Mouse (Mus musculus) CD4-positive, CD25-positive, alpha-beta regulatory T cell, adult 4 months (primary cell): ENCODE measurements around the gene Pigm. TPM values are rescaled to one million over a fixed set of nuclear protein-coding genes. Genes with fewer than 3 reads are reported as not detected.

ENCODE experiments used
- ATAC-seq: one replicate; pipeline ENCODE4 v1.8.0; 2017
- polyA plus RNA-seq, 2 experiments: library from polyadenylated mRNA; unstranded; fragments of 100-300 nt; shearing (Covaris generic); gene quantifications; one replicate each; pipeline ENCODE4 v1.2.1; 2017

Pigm gene
- polyA plus RNA-seq, 2 experiments from 2014 or later: 3.6 to 6.0 TPM

GRCm38 (mm10) chr1:172415061-172415460 is 38.7 kb downstream of the Pigm start:
- ATAC-seq: no peak

GRCm38 (mm10) chr1:172418173-172418572 is 41.8 kb downstream of the Pigm start:
- no peak for ATAC-seq

- ATAC-seq: no peak
Observed at GRCm38 (mm10) chr1:172418642-172419041, 42.3 kb downstream of the Pigm start.

DNA sequence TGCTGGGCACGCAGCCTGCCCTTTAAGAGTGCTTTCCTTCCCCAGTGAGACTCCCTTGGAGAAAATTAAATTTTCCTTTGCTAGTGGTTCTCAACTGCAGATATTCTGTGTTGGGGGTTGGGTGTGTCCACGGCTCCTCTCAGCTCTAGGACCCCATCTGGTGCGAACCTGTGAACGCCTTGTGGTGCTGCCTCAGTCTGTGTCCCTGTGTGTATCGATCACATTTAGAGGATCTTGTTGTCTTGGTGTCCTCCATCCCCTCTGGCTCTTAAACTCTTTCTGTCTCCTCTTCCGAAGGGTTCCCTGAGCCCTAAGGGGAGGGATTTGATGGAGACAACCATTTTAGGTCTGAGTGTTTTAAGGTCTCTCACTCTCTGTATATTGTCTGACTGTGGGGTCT is 43.8 kb downstream of the Pigm start:
- no peak for ATAC-seq

GRCm38 (mm10) chr1:172423393-172423792 is 47.0 kb downstream of the Pigm start:
- no peak for ATAC-seq

DNA sequence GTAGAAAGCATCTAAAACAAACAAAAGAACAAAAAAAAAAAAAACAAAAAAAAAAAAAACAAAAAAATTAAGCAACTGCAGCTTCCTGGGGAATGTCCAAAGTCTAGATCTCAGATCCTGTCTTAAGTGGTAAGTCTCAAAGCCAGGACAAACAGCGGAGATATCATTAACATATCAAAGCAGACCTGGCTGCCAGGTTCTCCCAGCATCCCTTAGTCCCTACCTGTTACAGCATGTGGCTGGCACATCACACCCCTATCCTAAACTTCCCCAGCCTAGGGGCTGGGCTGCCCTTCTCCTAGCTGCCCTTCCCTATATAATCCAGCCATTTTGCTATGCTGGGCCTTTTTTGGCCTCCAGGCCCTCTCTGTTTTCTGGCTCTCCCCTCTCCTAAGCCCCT is 50.1 kb downstream of the Pigm start:
- no peak for ATAC-seq

DNA sequence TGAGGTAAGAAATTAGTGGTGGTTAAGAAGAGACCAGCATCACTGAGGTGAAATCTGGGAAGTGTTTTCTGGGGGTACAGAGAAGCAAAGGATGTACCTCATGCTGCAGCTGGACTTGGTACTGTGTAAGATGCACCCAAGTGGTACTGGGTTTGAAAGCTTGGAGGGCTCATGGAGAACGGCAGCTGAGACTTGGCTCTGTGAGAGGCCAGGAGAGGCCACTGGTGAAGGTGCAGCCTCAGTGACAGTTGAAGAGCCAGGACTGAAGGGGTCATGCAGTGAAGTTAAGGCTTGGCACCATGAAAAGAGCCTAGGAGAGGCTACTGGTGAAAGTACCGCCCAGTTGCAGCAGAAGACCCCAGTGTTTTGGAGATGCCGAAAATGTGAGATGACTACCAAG is 51.5 kb downstream of the Pigm start:
- no peak for ATAC-seq

GRCm38 (mm10) chr1:172428614-172429013 is 52.3 kb downstream of the Pigm start:
- no peak for ATAC-seq

DNA sequence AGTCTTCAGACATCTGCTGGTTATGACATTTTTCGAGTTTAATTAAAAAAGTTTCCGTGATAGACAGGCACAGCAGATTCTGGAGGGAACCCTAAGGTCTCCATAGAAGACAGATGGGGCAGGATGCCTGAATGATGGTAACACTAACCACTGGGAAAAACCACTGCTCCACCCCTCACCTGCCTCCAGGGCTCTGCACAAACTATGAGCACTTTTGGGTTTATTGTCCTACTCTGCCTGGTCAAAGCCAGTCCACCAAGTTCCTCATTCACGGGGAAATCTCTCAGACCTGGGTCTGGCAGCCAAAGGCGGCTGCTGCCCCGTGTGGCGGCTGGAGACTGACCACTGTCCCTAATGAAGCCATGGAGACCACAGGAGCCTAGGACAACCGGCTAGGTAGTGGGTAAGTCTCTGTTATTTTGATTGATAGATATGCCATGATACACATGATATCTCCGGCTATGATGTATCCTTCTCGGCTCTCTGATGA is 54.4 kb downstream of the Pigm start:
- no peak for ATAC-seq

DNA sequence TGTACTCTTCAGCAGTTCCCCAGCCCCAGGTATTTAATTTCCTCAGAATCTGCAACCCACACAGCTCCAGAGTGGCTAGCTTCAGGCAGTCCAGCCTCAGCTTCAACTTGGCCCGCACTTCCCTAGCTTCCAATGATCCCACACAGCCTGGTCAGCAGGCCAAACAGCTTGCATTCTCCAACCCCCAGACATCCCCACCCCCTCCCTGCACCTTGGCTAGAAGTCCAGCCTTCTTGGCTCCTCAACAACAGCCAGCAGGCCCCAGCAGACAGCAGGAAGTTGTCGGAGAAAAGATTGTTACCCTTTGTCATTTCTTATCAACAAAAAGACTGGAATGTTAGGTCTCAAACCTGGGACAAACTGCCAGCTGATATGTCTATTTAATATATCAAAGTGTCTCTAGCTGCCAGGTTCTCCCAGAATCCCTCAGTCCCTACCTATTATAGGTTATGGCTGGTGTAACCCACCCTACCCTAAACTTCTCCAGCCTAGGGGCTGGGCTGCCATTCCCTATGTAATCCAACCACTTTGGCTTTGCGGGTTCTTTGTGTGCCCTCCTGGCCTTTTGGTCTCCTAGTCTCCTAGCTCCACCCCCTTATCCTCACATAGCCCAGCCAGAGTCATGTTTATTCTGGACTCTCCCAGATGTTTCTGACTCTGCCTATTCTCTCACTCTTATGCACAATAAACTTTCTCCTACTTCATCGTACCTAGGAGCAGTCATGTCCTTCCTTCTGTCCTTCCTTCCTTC is 55.7 kb downstream of the Pigm start:
- ATAC-seq: no peak

DNA sequence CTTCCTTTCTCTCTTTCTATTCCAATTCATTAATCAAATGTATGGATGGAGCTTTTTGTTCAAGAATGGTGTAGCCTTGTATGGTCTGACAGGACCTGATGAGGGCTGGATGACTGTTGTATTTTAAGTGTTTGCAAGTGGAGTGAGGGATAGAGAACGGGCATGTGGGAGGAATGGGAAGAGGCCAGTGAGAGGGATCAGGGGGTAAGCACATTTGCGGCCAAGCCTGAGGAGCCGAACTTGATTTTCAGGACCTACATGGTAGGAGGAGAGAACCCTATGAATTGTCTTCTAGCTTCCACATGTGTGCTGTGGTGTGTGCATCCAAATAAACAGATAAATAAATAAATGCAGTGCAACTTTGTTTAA is 56.2 kb downstream of the Pigm start:
- no peak for ATAC-seq

GRCm38 (mm10) chr1:172433012-172433850 is 56.9 kb downstream of the Pigm start:
- ATAC-seq: no peak

Other genes with a start within 250 kb of the Pigm start
- 100 to 1,000 TPM in 1 of 2 experiments, 10 to 100 TPM in 1; 82.9 to 122 TPM for gene Pex19, start 249.8 kb upstream of the Pigm start, polyA plus RNA-seq
- gene Dcaf8, start 228.5 kb upstream of the Pigm start, polyA plus RNA-seq: 100 to 1,000 TPM in 1 of 2 experiments, 10 to 100 TPM in 1; 76.5 to 132 TPM
- gene Pea15a, start 169.7 kb upstream of the Pigm start, polyA plus RNA-seq: 10 to 100 TPM; 55.4 to 76.7 TPM
- gene Casq1, start 156.7 kb upstream of the Pigm start, polyA plus RNA-seq: not detected
- gene Atp1a4, start 118.1 kb upstream of the Pigm start, polyA plus RNA-seq: not detected
- gene Igsf8, start 114.9 kb upstream of the Pigm start, polyA plus RNA-seq: 1 to 10 TPM; 3.8 to 5.5 TPM
- under 1 TPM; 0.33 to 0.42 TPM for gene Atp1a2, start 78.5 kb upstream of the Pigm start, polyA plus RNA-seq
- gene Kcnj9, start 47.2 kb upstream of the Pigm start, polyA plus RNA-seq: not detected
- not detected for gene Kcnj10, start 35.3 kb upstream of the Pigm start, polyA plus RNA-seq
- gene Slamf9, start 98.8 kb downstream of the Pigm start, polyA plus RNA-seq: not detected
- gene Igsf9, start 105.2 kb downstream of the Pigm start, polyA plus RNA-seq: 1 to 10 TPM in 1 of 2 experiments, not detected in 1; 1.1 TPM
- 100 to 1,000 TPM; 226 to 278 TPM for gene Tagln2, start 123.5 kb downstream of the Pigm start, polyA plus RNA-seq
- gene Cfap45, start 144.3 kb downstream of the Pigm start, polyA plus RNA-seq: under 1 TPM in 1 of 2 experiments, not detected in 1; 0.69 TPM
- gene Vsig8, start 179.4 kb downstream of the Pigm start, polyA plus RNA-seq: not detected
- gene Slamf8, start 214.0 kb downstream of the Pigm start, polyA plus RNA-seq: 1 to 10 TPM in 1 of 2 experiments, under 1 TPM in 1; 0.19 to 1.7 TPM
- not detected for gene Fcrl6, start 226.0 kb downstream of the Pigm start, polyA plus RNA-seq